Mouse (Mus musculus) ovary, postnatal 36 days (tissue): Measurements from ENCODE around the gene L1td1.
"Not testable (repeated sequence)": the region's sequence is repeated elsewhere in the genome, so short reads cannot be mapped to it uniquely, and the experiment has no call there.

Source experiments
- DNase-seq: peaks from one replicate; pipeline ENCODE4 v3.0.0; 2022; ENCODE audit warnings: low spot score, mixed read lengths

L1td1 gene

DNA sequence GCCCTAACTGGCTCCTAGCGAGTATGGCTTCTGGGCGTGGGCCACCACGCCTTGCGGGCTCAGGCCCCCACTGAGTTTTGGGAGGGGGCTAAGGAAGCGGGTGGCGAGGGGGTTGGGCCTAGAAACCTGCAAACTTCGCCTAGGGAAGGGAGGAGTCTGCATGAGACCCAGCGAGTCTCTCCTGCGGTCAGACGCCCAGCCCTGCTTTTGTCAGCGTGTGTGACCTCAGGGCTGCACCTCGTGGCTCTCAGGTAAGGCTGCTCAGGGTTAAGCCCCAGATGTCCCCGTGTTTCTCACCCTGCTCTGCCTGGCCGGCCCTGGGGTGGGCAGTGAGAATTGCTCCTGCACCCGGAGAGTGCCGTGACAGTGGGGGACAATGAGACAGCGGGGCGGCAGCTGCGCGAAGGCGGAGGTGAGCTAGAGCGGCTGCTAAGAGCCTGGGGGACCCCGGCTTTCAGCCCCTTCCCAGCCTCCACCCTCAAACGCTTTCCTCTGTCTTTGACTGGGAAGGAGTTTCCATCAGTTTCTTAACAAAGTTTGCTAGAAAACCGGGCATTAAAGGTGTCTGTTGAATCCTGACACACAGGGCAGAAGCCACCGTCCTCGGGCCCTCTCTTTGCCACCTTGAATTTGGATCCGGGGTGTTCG lies at the start of gene L1td1:
TSS of gene L1td1 (plus strand) at position 145 of the 648 bp plus-strand sequence.
- DNase-seq: no peak

DNA sequence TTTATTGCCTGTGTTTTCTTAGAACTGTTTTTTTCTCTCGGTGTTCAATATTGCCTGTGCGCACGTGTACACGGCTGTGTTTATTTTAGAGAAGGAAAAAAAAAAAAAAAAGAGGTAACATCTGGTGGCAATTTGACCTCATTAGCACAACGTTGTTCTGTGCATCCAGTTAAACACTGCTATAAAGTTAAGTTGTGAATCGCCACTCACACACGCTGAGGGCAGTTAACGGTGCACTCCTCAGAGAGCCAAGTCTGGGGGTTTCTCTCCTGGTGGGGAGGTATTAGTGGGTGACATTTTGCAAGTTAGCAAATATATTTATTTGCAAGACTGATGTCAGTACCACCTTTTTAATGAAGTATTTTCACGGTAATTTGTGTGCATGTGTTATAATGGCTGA lies 49.0 kb upstream of the L1td1 start:
- no peak for DNase-seq

DNA sequence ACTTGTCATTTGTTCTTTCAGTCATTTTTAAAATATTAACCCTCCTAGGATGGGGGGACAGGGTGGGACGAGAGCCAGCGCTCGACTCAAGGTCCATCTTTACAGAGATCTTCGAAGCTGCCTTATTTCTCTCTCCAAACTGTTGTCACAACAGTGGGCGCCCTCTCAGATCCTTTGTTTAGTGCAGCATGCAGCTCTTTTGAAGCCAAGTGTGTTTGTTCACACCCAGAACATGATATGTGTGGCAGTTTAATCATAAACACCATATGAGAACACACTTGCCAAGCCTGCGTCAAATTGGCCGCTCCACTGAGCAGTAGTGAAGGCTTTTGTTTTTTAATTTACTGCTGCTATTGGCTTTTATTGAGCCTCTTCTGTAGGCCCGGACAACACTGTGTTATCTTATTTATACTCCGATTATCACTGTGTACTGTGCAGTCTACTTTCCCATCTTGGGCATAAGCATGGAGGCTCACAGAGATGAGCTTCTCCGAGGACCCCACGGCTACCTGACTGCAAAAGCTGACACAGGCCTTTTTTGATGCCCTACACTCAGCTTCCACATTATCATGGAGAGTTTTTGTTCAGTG lies 39.8 kb upstream of the L1td1 start:
- no peak for DNase-seq

GRCm38 (mm10) chr4:98688116-98688515 lies 38.4 kb upstream of the L1td1 start:
- no peak for DNase-seq

DNA sequence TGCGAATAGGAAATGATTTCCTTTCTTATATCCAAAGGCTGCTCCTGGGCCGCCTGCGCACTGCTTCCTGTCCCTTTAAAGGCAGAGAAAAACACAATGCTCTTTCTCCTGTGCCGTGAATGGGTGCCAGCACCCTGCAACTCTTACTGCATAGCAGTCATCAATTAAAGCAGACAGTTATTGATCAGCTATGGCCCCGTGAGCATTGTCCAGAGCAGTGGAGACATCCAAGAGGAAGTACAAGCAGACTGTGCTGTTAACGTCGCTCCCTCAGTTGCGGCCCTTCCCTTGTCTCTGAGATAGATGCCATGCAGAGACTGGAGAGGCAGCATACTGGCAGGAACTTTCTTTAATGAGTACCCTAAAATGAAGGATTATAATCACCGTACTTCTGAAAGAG lies 38.0 kb upstream of the L1td1 start:
- DNase-seq: no peak

GRCm38 (mm10) chr4:98689988-98690387 lies 36.5 kb upstream of the L1td1 start:
- DNase-seq: no peak

DNA sequence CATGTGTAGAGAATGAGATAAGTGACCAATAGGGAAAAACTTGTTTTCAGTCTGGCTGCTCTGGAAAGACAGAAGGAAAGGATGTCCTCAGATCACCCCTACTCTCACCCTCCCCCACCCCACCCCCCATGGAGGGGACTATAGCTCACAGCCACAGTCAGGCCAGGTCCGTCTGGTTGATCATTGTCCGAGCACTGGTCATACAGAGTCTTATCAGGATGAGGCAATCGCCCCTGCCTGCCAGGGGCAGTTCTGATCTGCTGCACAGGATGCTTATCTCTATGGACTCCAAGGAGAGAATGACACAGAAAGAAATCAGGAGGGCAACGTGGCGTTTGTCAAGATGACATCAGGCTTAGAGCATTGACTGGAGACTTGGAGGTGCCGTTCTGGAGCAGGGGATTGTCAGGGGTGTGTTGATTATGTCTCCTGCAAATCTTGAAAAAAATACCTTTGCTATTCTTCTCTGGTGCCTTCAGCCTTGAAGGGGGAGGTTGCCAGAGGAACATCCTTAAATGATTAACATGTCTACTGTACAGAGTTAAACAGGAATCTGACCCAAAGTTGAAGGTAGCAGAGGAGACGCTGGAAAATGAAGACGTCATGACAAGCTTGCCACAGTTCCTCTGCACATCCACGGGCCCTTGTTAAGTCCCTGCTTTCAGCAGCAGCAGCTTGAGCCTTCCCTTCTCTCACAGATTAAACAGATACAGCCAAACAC lies 32.9 kb upstream of the L1td1 start:
- no peak for DNase-seq

GRCm38 (mm10) chr4:98697932-98698331 lies 28.6 kb upstream of the L1td1 start:
- DNase-seq: no peak

DNA sequence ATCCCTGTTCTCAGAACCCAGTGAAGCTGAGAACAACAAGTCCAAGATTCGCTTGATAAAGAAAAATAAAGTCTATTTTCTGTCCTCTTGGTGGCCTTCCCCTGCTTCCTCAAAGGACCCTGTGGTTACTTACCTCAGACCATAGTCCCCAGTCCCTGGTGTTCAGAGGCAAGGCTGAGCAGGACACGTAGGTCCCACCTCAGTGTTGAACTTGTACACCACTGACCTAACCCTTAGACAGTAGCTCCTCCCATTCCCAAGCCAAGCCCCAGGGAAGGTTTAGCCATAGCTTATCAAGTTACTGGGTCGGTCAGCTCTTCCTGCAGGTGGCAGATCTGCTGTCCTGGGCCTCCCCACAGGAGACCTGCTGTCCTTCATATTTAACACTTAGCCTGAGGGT lies 27.6 kb upstream of the L1td1 start:
- DNase-seq: no peak

- DNase-seq: no peak
These were observed 26.4 kb upstream of the L1td1 start for GRCm38 (mm10) chr4:98700156-98700555.

GRCm38 (mm10) chr4:98702201-98702894 lies 24.2 kb upstream of the L1td1 start:
- DNase-seq: peak; percentile 62

DNA sequence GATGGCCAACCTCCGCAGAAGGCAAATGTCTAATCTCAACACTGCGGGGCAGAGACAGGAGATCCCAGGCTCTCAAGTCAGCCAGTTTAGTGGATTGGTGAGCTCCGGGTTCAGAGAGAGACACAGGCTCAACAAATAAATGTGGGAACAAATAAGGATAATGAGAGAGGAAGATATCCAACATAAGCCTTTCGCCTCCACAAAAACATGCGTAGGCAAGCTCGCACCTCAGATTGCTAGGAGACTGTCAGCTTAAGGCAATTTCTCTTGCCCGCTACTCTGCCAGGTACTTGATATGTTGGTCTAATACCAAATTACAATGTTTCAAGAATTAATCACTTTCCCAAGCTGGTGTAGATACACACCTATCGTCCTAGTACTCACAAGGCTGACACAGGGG lies 15.6 kb upstream of the L1td1 start:
- no peak for DNase-seq

- DNase-seq: no peak
These were observed 8.6 kb upstream of the L1td1 start for GRCm38 (mm10) chr4:98717735-98718546.

DNA sequence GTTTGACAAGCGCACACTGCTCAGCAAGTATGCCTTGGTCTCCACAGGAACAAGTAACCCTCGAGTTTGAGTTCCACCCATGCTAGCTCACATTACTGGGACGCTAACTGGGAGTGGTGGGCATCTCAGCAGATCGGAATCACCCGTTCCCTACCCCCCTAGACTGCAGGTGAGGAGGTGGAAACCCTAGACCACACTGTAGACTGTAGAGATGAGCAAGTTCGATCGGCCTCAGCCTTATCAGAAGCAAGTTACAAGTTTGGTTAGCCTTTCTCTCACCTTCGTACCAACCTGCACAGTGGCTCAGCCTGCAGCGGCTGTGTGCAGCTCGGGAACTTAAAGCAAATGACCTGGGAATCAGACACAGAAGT lies 8.0 kb upstream of the L1td1 start:
- DNase-seq: no peak

DNA sequence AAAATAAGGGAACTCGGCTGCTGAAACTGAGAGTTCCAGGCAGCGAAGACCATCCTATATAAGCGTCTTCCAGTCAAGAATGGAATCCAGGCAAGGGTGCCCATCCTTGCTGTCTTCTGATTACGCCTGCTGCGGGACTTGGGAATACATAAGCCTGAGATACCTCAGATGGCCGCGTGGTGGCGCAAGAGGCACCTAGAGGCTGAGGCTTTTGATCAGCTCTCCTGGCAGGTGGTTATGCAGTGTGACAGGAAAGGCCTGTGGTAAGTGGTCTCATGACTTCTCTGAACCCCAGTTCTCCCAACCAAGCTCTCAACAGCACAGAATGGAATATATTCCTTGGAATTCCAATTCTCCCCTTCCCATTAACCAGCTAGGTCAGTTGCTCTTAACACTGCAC lies 4.1 kb upstream of the L1td1 start:
- DNase-seq: peak; percentile 58

DNA sequence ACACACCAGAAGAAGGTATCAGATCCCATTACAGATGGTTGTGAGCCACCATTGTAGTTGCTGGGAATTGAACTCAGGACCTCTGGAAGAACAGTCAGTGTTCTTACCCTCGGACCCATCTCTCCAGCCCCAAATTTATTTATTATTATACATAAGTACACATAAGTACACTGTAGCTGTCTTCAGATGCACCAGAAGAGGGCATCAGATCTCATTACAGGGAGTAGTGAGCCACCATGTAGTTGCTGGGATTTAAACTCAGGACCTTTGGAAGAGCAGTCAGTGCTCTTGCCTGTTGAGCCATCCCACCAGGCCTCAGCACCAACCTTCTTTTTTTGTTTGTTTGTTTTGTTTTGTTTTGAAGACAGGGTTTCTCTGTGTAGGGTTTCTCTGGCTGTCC lies 1.9 kb upstream of the L1td1 start:
- DNase-seq: not testable (repeated sequence)

DNA sequence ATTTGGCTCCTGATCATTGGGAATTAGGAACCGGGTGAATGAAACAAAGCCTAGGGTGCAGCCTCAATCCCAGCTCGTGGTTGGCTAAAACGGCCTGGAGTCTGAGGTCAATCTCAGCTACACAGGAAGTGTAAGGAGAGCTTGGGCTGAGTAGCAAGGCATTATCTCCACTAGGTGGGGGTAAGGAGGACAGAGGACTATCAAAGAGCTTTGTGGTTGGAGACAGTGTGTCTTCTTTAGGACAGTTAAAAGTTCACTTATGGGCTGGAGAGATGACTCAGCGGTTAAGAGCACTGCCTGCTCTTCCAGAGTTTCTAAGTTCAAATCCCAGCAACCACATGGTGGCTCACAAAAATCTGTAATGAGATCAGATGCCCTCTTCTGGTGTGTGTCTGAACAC lies 1.1 kb upstream of the L1td1 start:
- no peak for DNase-seq

DNA sequence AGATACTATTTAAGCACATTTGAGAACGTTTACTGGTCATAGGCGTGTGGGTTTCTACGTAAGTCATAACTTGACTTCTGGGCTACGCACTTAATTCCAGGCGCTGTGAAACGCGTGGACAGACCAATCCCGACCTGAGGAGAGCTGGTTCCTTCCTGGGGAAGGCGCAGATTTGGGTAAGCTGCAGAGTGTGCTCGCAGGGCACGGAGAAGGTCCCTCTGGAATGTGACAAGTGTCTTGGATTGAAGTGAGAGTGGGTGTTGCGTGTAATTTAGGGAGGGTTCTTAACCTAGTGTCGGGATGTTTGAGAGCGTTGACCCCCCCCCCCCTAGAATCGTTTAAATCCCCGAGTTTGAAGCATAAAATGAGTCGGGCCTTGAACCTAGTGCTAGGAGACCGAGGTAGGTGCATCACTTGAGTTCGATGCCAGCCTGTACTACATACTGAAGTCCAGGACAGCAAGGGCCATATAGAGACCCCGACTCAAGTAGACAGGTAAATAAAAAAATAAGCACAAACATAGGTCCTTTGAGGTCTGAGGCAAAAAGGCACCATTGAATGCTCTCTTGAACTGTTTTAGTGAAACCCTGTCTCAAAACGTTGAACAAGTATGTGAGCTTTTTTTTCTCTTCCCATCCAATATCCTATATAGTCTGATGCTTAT lies 893 bp downstream of the L1td1 start:
- DNase-seq: no peak

- no peak for DNase-seq
These were observed 1.4 kb downstream of the L1td1 start for GRCm38 (mm10) chr4:98727959-98728347.

GRCm38 (mm10) chr4:98728716-98729115 lies 2.2 kb downstream of the L1td1 start:
- DNase-seq: no peak

GRCm38 (mm10) chr4:98733660-98734059 lies 7.1 kb downstream of the L1td1 start:
- no peak for DNase-seq

DNA sequence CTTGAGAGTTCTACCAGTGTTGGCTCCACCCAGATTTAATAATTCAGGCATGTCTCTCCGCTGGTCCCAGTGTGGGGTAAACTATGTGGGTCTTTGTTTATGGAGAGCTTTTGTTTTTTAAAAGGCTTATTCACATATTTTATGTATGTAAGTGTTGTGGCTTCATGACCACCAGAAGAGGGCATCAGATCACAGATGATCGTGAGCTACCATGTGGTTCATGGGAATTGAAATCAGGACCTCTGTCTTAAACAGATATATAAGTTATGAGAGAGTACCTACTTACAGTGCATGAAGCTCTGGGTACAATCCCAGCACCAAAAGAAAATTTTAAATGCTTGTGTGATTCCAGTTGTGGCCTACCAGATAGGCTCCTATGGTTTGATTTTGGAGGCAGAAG lies 13.2 kb downstream of the L1td1 start:
- DNase-seq: no peak
